Mouse (Mus musculus): ENCODE results near the gene Phlda3. TPM values are rescaled to one million over a fixed set of nuclear protein-coding genes. Genes with fewer than 3 reads are reported as not detected.

The Phlda3 gene
- 72.6 and 96.0 TPM in 2 replicates for polyA plus RNA-seq (2015; fragmentation: Nextera tagmentation; extraction: Ambion mirVana)

GRCm38 (mm10) chr1:135765645-135766591 lies at the start of gene Phlda3:
Phlda3 (plus strand) TSS chr1:135766119.

GRCm38 (mm10) chr1:135719983-135720382 lies 45.9 kb upstream of the Phlda3 start, which contains the start of gene Csrp1:
Csrp1 (plus strand) TSS chr1:135720061.

GRCm38 (mm10) chr1:135778780-135779535 lies 13.0 kb downstream of the Phlda3 start, which contains the start of gene Tnni1:
Tnni1 (plus strand) TSS chr1:135779434.

GRCm38 (mm10) chr1:135818481-135819086 lies 52.7 kb downstream of the Phlda3 start, which contains the start of gene Lad1:
Lad1 (plus strand) TSS chr1:135818598.

Other genes starting within 250 kb of the Phlda3 start
- gene Nav1, start 158.8 kb upstream of the Phlda3 start, polyA plus RNA-seq (2015; fragmentation: Nextera tagmentation; extraction: Ambion mirVana) = 10.4 and 11.8 TPM in 2 replicates
- gene Csrp1, start 46.1 kb upstream of the Phlda3 start, polyA plus RNA-seq (2015; fragmentation: Nextera tagmentation; extraction: Ambion mirVana) = 94.1 and 183 TPM in 2 replicates
- 8.0 and 9.8 TPM in 2 replicates for gene Tnni1, start 13.3 kb downstream of the Phlda3 start, polyA plus RNA-seq (2015; fragmentation: Nextera tagmentation; extraction: Ambion mirVana)
- gene Lad1, start 52.5 kb downstream of the Phlda3 start, polyA plus RNA-seq (2015; fragmentation: Nextera tagmentation; extraction: Ambion mirVana) = 1.8 and 2.1 TPM in 2 replicates
- 6.5 and 20.7 TPM in 2 replicates for gene Tnnt2, start 70.2 kb downstream of the Phlda3 start, polyA plus RNA-seq (2015; fragmentation: Nextera tagmentation; extraction: Ambion mirVana)
- gene Pkp1, start 153.1 kb downstream of the Phlda3 start, polyA plus RNA-seq (2015; fragmentation: Nextera tagmentation; extraction: Ambion mirVana) = 0.08 and 0.13 TPM in 2 replicates
- gene Igfn1, start 240.2 kb downstream of the Phlda3 start, polyA plus RNA-seq (2015; fragmentation: Nextera tagmentation; extraction: Ambion mirVana) = 0.14 and 0.20 TPM in 2 replicates
- gene Tmem9, start 242.0 kb downstream of the Phlda3 start, polyA plus RNA-seq (2015; fragmentation: Nextera tagmentation; extraction: Ambion mirVana) = 178 and 195 TPM in 2 replicates